Mouse (Mus musculus) embryonic facial prominence, embryonic 10.5 days (tissue): ENCODE measurements around the gene Lrp1. TPM values are rescaled to one million over a fixed set of nuclear protein-coding genes. Genes with fewer than 3 reads are reported as not detected.

Experiments
- DNase-seq: peaks from one replicate; pipeline ENCODE4 v3.0.0-alpha.2; 2017; ENCODE audit warnings: low spot score
- H3K27ac ChIP-seq: fragments of 300-500 bp; sonication (generic); replicated peaks from 2 replicates; pipeline ENCODE4 v1.5.1; 2016; ENCODE audit warnings: mild to moderate bottlenecking
- H3K27me3 ChIP-seq: fragments of 300-500 bp; sonication (generic); replicated peaks from 2 replicates; pipeline ENCODE4 v1.6.1; 2016; ENCODE audit warnings: low read depth, mild to moderate bottlenecking; ENCODE audit not compliant: poor library complexity, severe bottlenecking
- H3K36me3 ChIP-seq: fragments of 300-500 bp; sonication (generic); replicated peaks from 2 replicates; pipeline ENCODE4 v1.6.1; 2016; ENCODE audit warnings: mild to moderate bottlenecking, moderate library complexity
- H3K4me1 ChIP-seq: fragments of 300-500 bp; sonication (generic); 2 replicates; pipeline ENCODE4 v1.6.1; 2016
- H3K4me3 ChIP-seq: fragments of 300-500 bp; sonication (generic); 2 replicates; pipeline ENCODE4 v1.5.1; 2016; ENCODE audit warnings: mild to moderate bottlenecking, moderate library complexity
- H3K9me3 ChIP-seq: fragments of 300-500 bp; sonication (generic); 2 replicates; pipeline ENCODE4 v1.6.1; 2016; ENCODE audit warnings: mild to moderate bottlenecking
- WGBS: fragments of 180-500 bp; shearing (Covaris S2); methylation state at CpG from one replicate; pipeline ENCODE4 v1.1.7; 2016; 5-methylcytosine and 5-hydroxymethylcytosine counted together
- polyA plus RNA-seq: library from polyadenylated mRNA; unstranded; fragments of >200 nt; fragmentation: Nextera tagmentation; extraction: Ambion mirVana; gene quantifications from 2 replicates; pipeline ENCODE4 v1.2.1, GENCODE M21; 2016

Lrp1 gene
- polyA plus RNA-seq, 1 experiment from 2014 or later, result 70.6 TPM

GRCm38 (mm10) chr10:127515983-127516459 is 104.9 kb downstream of the Lrp1 start:
- H3K4me1 ChIP-seq, result peaks cover 87% of the 10 kb centered on the region
- peaks cover 96% of the 10 kb centered on the region for H3K27me3 ChIP-seq
- 9% methylated on average over 8 of the region's 8 CpGs for WGBS
- H3K36me3 ChIP-seq, result peaks cover 41% of the 10 kb centered on the region
- peak overlapping the region; percentile 69 for H3K27ac ChIP-seq
- peak overlapping the region; percentile 64 for H3K4me3 ChIP-seq
- 0 out of 2 replicates have a peak, but pooled peaks cover 4% of the 10 kb centered on the region for H3K9me3 ChIP-seq
- no peak for DNase-seq

GRCm38 (mm10) chr10:127515271-127515982 is 105.5 kb downstream of the Lrp1 start:
- Histone ChIP-seq H3K4me1 (peaks cover 87% of the 10 kb centered on the region), H3K27ac (peak overlapping the region; percentile 69; the same call in 1 of the 2 replicates), H3K4me3 (peak overlapping the region; percentile 64), H3K36me3 (peaks cover 36% of the 10 kb centered on the region), H3K27me3 (peaks cover 98% of the 10 kb centered on the region), H3K9me3 (0 out of 2 replicates have a peak, but pooled peaks cover 4% of the 10 kb centered on the region)
- WGBS, result 22% methylated on average over 9 of the region's 9 CpGs
- DNase-seq, result peak; percentile 61

GRCm38 (mm10) chr10:127514764-127515163 is 106.2 kb downstream of the Lrp1 start, which contains the start of gene Ndufa4l2:
Gene Ndufa4l2, plus strand, starts transcription at chr10:127514967.
- Histone ChIP-seq H3K4me1 (peaks cover 90% of the 10 kb centered on the region), H3K27me3 (peaks cover 98% of the 10 kb centered on the region), H3K4me3 (peak within 1 kb of the TSS; percentile 64), H3K27ac (peak within 1 kb of the TSS; percentile 83; the same call in 1 of the 2 replicates), H3K36me3 (peaks cover 29% of the 10 kb centered on the region), H3K9me3 (0 out of 2 replicates have a peak, but pooled peaks cover 4% of the 10 kb centered on the region)
- DNase-seq, result peak; percentile 29
- WGBS, result 7% methylated on average over 6 of the region's 6 CpGs

- Histone ChIP-seq H3K4me1 (peaks cover 94% of the 10 kb centered on the region), H3K9me3 (0 out of 2 replicates have a peak, but pooled peaks cover 4% of the 10 kb centered on the region), H3K27me3 (peaks cover 100% of the 10 kb centered on the region), H3K27ac (no peak overlapping the region; the same call in 1 of the 2 replicates), H3K4me3 (peak overlapping the region; percentile 64), H3K36me3 (peaks cover 23% of the 10 kb centered on the region)
- no peak for DNase-seq
- WGBS, result 9% methylated on average over 13 of the region's 13 CpGs
Observed at GRCm38 (mm10) chr10:127514111-127514698, 106.7 kb downstream of the Lrp1 start.

GRCm38 (mm10) chr10:127513501-127514091 is 107.4 kb downstream of the Lrp1 start:
- Histone ChIP-seq H3K27ac (peak overlapping the region; percentile 83; the same call in 1 of the 2 replicates), H3K4me1 (peaks cover 97% of the 10 kb centered on the region), H3K36me3 (peaks cover 17% of the 10 kb centered on the region), H3K4me3 (peak overlapping the region; percentile 64), H3K9me3 (no peaks in the 10 kb centered on the region), H3K27me3 (peaks cover 99% of the 10 kb centered on the region)
- peak; percentile 59 for DNase-seq
- WGBS, result under 1% methylated on average over 16 of the region's 16 CpGs

GRCm38 (mm10) chr10:127512813-127513212 is 108.1 kb downstream of the Lrp1 start:
- WGBS, result under 1% methylated on average over 27 of the region's 27 CpGs

GRCm38 (mm10) chr10:127512307-127512666 is 108.7 kb downstream of the Lrp1 start:
- peaks cover 95% of the 10 kb centered on the region for H3K4me1 ChIP-seq
- DNase-seq, result no peak

More at GRCm38 (mm10) chr10:127512813-127513212, 108.1 kb downstream of the Lrp1 start:
- peaks cover 100% of the 10 kb centered on the region for H3K4me1 ChIP-seq
- peaks cover 99% of the 10 kb centered on the region for H3K27me3 ChIP-seq
- peak; percentile 97 for DNase-seq
- H3K36me3 ChIP-seq, result peaks cover 9% of the 10 kb centered on the region
- H3K27ac ChIP-seq, result peak overlapping the region; percentile 83; the same call in 1 of the 2 replicates
- peak overlapping the region; percentile 64 for H3K4me3 ChIP-seq
- H3K9me3 ChIP-seq, result no peaks in the 10 kb centered on the region

GRCm38 (mm10) chr10:127511634-127512306 is 109.2 kb downstream of the Lrp1 start:
- under 1% methylated on average over 46 of the region's 46 CpGs for WGBS
- Histone ChIP-seq H3K4me1 (peaks cover 90% of the 10 kb centered on the region), H3K36me3 (no peaks in the 10 kb centered on the region; the same call in 1 of the 2 replicates), H3K27me3 (peaks cover 99% of the 10 kb centered on the region), H3K27ac (peak overlapping the region; percentile 83), H3K9me3 (no peaks in the 10 kb centered on the region), H3K4me3 (peak overlapping the region; percentile 64)
- peak; percentile 74 for DNase-seq

More at GRCm38 (mm10) chr10:127512307-127512666, 108.7 kb downstream of the Lrp1 start:
- 2% methylated on average over 7 of the region's 7 CpGs for WGBS
- Histone ChIP-seq H3K36me3 (peaks cover 4% of the 10 kb centered on the region), H3K9me3 (no peaks in the 10 kb centered on the region), H3K27ac (peak overlapping the region; percentile 83), H3K4me3 (peak overlapping the region; percentile 64), H3K27me3 (peaks cover 99% of the 10 kb centered on the region)

GRCm38 (mm10) chr10:127510895-127511617 is 109.9 kb downstream of the Lrp1 start:
- Histone ChIP-seq H3K9me3 (no peaks in the 10 kb centered on the region), H3K4me1 (peaks cover 82% of the 10 kb centered on the region), H3K4me3 (peak overlapping the region; percentile 64), H3K36me3 (no peaks in the 10 kb centered on the region; the same call in 1 of the 2 replicates), H3K27me3 (peaks cover 99% of the 10 kb centered on the region), H3K27ac (0 out of 2 replicates have a peak overlapping the region, but pooled peaks have one; percentile 2)
- 2% methylated on average over 11 of the region's 11 CpGs for WGBS
- peak; percentile 39 for DNase-seq

- peaks cover 73% of the 10 kb centered on the region for H3K4me1 ChIP-seq
- WGBS, result 3% methylated on average over 17 of the region's 17 CpGs
- peak overlapping the region; percentile 60 for H3K4me3 ChIP-seq
- H3K27me3 ChIP-seq, result peaks cover 96% of the 10 kb centered on the region
- DNase-seq, result peak; percentile 26
- H3K27ac ChIP-seq, result peak overlapping the region; percentile 70
- H3K9me3 ChIP-seq, result no peaks in the 10 kb centered on the region
- H3K36me3 ChIP-seq, result no peaks in the 10 kb centered on the region; the same call in 1 of the 2 replicates
Observed at GRCm38 (mm10) chr10:127509837-127510701, 110.9 kb downstream of the Lrp1 start.
